Mouse (Mus musculus): Measurements from ENCODE around the gene Ubac2. TPM values are rescaled to one million over a fixed set of nuclear protein-coding genes. Genes with fewer than 3 reads are reported as not detected.

Gene Ubac2
- polyA plus RNA-seq, 1 experiment from 2014 or later: 43.2 TPM

DNA sequence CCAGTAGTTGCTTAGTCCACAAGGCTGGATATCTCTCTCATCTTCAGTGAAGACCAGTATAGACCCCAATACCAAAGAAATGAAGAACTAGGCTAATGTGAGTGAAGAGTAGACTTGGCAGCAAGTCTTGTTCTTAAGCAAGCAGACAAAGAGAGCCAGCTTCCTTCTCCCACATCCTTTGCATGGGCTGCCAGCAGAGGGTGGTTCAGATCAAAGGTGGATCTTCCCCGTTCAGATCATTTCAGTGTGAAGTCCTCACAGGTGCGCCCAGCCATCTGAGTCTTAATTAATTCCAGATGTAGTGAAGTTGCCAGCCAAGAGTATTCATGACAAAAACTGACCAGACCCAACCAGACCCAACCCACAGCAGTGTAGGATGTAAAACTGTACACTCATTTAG, 139.5 kb downstream of the Ubac2 start:
- no peak for TF ChIP-seq EP300 (IDR thresholded peaks at IDR 0.05)
- Histone ChIP-seq H3K4me1 (ENCODE audit: insufficient read depth, low read depth, low read length) (no peaks in the 10 kb centered on the region), H3K4me2 (replicated peaks; ENCODE audit: low read depth, low read length) (no peak overlapping the region), H3K27ac (ENCODE audit: low read length) (no peak overlapping the region), H3K4me3 (ENCODE audit: low read depth, low read length) (no peak overlapping the region), H3K9ac (replicated peaks; ENCODE audit: low read depth) (no peak overlapping the region), H3K9me3 (ENCODE audit: low read length) (no peaks in the 10 kb centered on the region), H3K27me3 (replicated peaks; ENCODE audit: insufficient read depth, low read length) (no peaks in the 10 kb centered on the region), H3K36me3 (ENCODE audit: insufficient read depth, low read length) (no peaks in the 10 kb centered on the region)
- 85% methylated on average over 2 of the region's 2 CpGs for WGBS
- no peak for ATAC-seq
- no peak for DNase-seq (ENCODE audit: low spot score)

DNA sequence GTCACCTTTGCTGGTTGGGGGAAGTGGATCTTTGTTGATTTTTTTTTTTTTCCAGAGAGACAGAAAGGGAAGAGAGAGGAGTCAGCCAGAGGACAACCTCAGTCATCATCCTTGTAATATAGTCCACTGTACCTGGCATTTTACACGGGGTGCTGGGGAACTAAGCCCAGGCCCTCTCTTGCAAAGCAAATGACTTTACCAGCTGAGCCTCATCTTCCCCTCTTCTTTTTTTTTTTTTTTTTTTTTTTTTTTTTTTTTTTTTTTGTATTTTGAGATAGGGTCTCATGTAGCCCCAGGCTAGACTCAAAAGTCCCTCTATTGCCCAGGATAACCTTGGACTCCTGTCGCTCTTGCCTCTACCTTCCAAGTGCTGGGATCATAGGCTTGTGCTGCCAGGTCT, 141.0 kb downstream of the Ubac2 start:
- Histone ChIP-seq H3K4me1 (ENCODE audit: insufficient read depth, low read depth, low read length) (no peaks in the 10 kb centered on the region), H3K9ac (replicated peaks; ENCODE audit: low read depth) (no peak overlapping the region), H3K4me3 (ENCODE audit: low read depth, low read length) (no peak overlapping the region), H3K36me3 (ENCODE audit: insufficient read depth, low read length) (no peaks in the 10 kb centered on the region; the same call in 1 of the 2 replicates), H3K4me2 (replicated peaks; ENCODE audit: low read depth, low read length) (no peak overlapping the region), H3K27ac (ENCODE audit: low read length) (no peak overlapping the region), H3K9me3 (ENCODE audit: low read length) (no peaks in the 10 kb centered on the region), H3K27me3 (replicated peaks; ENCODE audit: insufficient read depth, low read length) (no peaks in the 10 kb centered on the region)
- WGBS: 86% methylated on average over 2 of the region's 2 CpGs
- no peak for ATAC-seq
- DNase-seq (ENCODE audit: low spot score): no peak
- TF ChIP-seq EP300 (IDR thresholded peaks at IDR 0.05) (no peak), CTCF (IDR thresholded peaks at IDR 0.05) (no peak)

DNA sequence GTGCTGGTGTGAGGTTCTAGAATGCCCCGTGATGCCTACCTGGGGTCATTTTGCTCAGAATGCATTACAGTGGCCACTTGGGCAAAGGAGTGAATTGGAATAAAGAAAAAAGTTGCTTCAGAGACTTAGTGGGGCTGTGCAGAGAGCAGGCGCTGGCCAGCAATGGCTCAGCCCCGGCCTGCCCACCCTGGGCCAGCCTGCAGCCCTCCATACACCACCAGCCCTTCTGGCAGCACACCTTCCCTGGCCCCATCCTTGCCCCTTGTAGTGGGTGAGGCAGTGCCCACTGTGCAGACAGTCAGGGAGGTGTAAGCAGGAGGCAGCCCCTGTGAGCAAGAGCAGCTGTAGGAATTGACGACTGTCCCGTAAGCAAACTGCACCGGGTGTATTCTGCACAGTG, 142.1 kb downstream of the Ubac2 start:
- TF ChIP-seq EP300 (IDR thresholded peaks at IDR 0.05) (no peak), CTCF (IDR thresholded peaks at IDR 0.05) (no peak)

DNA sequence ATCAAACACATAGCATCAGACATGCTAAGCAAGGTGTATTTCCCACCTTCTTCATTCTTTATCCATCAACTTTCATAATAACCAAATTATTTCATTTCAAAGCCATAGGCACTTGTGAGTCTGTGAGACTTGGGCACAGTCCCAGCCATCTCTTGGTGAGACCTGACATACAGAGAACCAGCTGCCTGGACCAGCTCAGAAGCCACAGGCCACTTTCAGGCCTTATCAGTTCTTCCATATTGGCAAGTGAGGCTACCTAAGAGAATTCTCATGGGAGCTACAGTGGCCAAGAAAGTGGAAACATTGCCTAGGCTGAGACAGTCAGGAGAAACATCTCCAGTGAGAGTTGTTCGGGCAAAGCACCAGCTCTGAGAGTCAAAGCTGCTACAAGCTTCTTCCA, 144.6 kb downstream of the Ubac2 start:
- ATAC-seq (no peak), DNase-seq (ENCODE audit: low spot score) (no peak)
- TF ChIP-seq EP300 (IDR thresholded peaks at IDR 0.05) (no peak), CTCF (IDR thresholded peaks at IDR 0.05) (no peak)
- 86% methylated on average over 1 of the region's 1 CpGs for WGBS
- H3K36me3 ChIP-seq (ENCODE audit: insufficient read depth, low read length): no peaks in the 10 kb centered on the region; the same call in 1 of the 2 replicates
- H3K4me1 ChIP-seq (ENCODE audit: insufficient read depth, low read depth, low read length): no peaks in the 10 kb centered on the region
- H3K4me2 ChIP-seq (replicated peaks; ENCODE audit: low read depth, low read length): no peak overlapping the region
- H3K27me3 ChIP-seq (replicated peaks; ENCODE audit: insufficient read depth, low read length): no peaks in the 10 kb centered on the region
- H3K27ac ChIP-seq (ENCODE audit: low read length): no peak overlapping the region
- no peak overlapping the region for H3K9ac ChIP-seq (replicated peaks; ENCODE audit: low read depth)
- no peak overlapping the region for H3K4me3 ChIP-seq (ENCODE audit: low read depth, low read length)
- no peaks in the 10 kb centered on the region for H3K9me3 ChIP-seq (ENCODE audit: low read length)

More for the DNA sequence above, 142.1 kb downstream of the Ubac2 start:
- H3K9ac ChIP-seq (replicated peaks; ENCODE audit: low read depth): no peak overlapping the region
- no peaks in the 10 kb centered on the region; the same call in 1 of the 2 replicates for H3K36me3 ChIP-seq (ENCODE audit: insufficient read depth, low read length)
- ATAC-seq (no peak), DNase-seq (ENCODE audit: low spot score) (no peak)
- no peaks in the 10 kb centered on the region for H3K27me3 ChIP-seq (replicated peaks; ENCODE audit: insufficient read depth, low read length)
- no peak overlapping the region for H3K4me3 ChIP-seq (ENCODE audit: low read depth, low read length)
- 91% methylated on average over 6 of the region's 6 CpGs for WGBS
- no peak overlapping the region for H3K4me2 ChIP-seq (replicated peaks; ENCODE audit: low read depth, low read length)
- no peaks in the 10 kb centered on the region for H3K9me3 ChIP-seq (ENCODE audit: low read length)
- H3K4me1 ChIP-seq (ENCODE audit: insufficient read depth, low read depth, low read length): no peaks in the 10 kb centered on the region
- no peak overlapping the region for H3K27ac ChIP-seq (ENCODE audit: low read length)

DNA sequence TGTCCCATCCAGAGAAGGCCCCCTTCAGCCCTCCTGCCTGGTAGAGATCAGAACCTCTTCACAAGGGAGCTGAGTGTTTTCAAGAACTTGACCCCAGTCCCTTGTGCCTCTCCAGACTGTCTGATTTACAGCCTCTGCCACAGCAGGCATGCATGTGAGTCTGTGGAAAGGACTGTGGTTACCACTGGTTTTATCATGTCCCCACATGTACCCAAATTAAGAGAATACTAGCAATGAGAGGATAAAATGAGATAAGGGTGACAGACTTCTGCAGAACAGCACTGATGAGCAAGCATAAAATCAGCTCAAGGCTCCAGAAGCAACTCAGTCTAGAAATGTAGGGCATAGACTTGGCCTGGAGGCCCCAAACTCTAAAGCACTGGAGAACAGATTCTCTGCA, 145.5 kb downstream of the Ubac2 start:
- Histone ChIP-seq H3K4me2 (replicated peaks; ENCODE audit: low read depth, low read length) (no peak overlapping the region), H3K36me3 (ENCODE audit: insufficient read depth, low read length) (no peaks in the 10 kb centered on the region; the same call in 1 of the 2 replicates), H3K4me1 (ENCODE audit: insufficient read depth, low read depth, low read length) (no peaks in the 10 kb centered on the region), H3K27me3 (replicated peaks; ENCODE audit: insufficient read depth, low read length) (no peaks in the 10 kb centered on the region), H3K9ac (replicated peaks; ENCODE audit: low read depth) (no peak overlapping the region), H3K27ac (ENCODE audit: low read length) (no peak overlapping the region), H3K9me3 (ENCODE audit: low read length) (no peaks in the 10 kb centered on the region), H3K4me3 (ENCODE audit: low read depth, low read length) (no peak overlapping the region)
- no peak for DNase-seq (ENCODE audit: low spot score)
- TF ChIP-seq EP300 (IDR thresholded peaks at IDR 0.05) (no peak), CTCF (IDR thresholded peaks at IDR 0.05) (no peak)
- ATAC-seq: no peak

DNA sequence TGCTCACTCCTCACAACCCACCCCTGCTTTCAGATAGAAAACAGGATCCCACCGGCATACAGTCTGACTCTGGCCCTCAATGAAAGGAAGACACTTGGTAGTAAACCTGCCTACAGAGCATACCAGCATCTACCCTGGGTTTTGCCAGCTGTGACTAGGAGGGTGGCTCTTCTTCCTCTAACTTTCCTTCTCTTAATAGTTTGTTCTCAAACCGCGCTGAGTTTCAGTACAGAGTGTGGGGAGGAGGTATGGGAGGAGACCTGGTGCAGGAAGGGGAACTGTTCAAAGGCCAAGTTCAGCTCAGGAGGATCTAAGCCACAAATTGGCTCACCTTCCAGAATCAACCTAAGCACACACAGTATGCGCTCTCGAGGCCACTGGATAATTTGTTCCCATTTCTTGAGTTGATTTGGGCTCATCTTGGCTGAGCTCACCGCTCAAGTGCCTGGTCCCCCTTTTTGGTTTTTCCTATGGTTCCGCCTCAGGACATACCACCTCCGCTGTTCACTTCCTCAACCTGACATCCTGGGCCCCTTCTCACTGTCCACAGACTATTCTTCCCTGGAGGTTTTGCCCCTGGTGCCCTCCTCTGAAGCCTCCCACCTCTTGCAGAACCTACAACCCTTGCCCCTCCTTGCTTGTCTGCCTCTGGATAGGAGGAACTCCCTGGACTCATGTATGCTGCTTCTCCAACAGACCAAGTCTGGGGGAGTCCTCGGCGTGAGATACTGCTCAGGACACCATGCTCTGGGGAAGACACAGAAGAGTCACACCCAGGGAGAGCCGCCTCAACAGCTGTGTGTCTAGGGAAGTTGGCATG, 150.7 kb downstream of the Ubac2 start:
- H3K27ac ChIP-seq (ENCODE audit: low read length): no peak overlapping the region
- no peak overlapping the region for H3K4me3 ChIP-seq (ENCODE audit: low read depth, low read length)
- no peak overlapping the region for H3K9ac ChIP-seq (replicated peaks; ENCODE audit: low read depth)
- DNase-seq (ENCODE audit: low spot score): no peak
- no peaks in the 10 kb centered on the region for H3K4me1 ChIP-seq (ENCODE audit: insufficient read depth, low read depth, low read length)
- no peak for TF ChIP-seq CTCF (IDR thresholded peaks at IDR 0.05)
- no peak for TF ChIP-seq EP300 (IDR thresholded peaks at IDR 0.05)
- 80% methylated on average over 11 of the region's 11 CpGs for WGBS
- H3K36me3 ChIP-seq (ENCODE audit: insufficient read depth, low read length): no peaks in the 10 kb centered on the region
- H3K27me3 ChIP-seq (replicated peaks; ENCODE audit: insufficient read depth, low read length): no peaks in the 10 kb centered on the region
- no peaks in the 10 kb centered on the region for H3K9me3 ChIP-seq (ENCODE audit: low read length)
- ATAC-seq: no peak
- H3K4me2 ChIP-seq (replicated peaks; ENCODE audit: low read depth, low read length): no peak overlapping the region

Data from lung, postnatal 0 days (tissue).